Mouse (Mus musculus): Measurements from ENCODE around the gene Actr10.

The Actr10 gene

DNA sequence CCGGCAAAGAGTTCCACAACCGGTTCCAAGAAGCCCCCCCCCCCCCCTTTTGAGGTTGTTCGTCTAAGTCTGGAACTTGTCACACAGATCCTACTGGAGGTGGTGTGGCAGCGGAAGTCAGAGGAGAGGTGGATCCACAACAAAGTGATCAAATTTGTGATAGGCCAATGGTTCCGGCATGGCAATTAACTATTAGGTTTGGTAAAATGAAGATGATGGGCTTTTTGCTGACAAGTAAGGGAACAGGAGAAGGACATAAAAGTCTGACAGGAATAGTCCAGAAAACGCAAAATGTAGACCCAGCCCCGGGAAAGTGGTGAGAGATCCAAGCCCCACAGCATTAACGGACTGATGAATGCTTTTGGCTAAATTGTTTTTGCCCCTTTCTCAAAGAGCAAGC, 29.9 kb downstream of the Actr10 start:
- DNase-seq (ENCODE audit: low read depth, low spot score): no peak

DNA sequence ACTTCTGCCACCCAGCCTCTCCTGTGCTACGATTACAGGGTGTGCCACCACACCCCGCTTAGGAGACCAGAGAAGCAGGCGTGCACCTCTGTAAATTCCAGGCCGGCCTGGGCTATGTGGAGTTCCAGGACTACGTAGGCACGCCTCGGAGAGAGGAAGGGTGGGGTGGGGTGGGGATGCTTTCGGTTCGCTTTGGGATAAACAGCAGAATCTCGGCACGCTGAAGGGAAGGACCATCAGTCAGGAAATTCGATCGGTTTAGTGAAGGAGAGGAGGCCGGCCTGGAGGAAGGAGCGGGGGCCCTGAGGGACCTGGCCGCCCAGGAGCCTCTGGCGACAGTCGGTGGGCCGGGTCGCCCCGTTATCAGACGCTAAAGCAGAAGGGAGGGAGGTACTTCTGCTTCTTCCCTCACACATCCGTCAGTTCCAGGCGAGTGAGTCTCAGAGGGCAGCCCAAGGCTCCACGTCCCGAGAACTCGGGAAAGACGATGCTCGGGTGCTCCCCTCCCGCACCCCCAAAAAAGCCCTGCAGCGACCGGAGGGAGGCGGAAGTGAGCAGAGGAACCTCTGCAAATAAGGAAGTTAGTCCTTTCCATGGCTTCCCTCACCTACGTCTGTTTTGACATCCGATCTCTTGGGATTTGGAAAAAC, 30.6 kb downstream of the Actr10 start:
- peak; percentile 93 for DNase-seq (ENCODE audit: low read depth, low spot score)

- peak; percentile 94 for DNase-seq (ENCODE audit: low read depth, low spot score)
These were observed 31.2 kb downstream of the Actr10 start for GRCm38 (mm10) chr12:70968791-70969307.

DNA sequence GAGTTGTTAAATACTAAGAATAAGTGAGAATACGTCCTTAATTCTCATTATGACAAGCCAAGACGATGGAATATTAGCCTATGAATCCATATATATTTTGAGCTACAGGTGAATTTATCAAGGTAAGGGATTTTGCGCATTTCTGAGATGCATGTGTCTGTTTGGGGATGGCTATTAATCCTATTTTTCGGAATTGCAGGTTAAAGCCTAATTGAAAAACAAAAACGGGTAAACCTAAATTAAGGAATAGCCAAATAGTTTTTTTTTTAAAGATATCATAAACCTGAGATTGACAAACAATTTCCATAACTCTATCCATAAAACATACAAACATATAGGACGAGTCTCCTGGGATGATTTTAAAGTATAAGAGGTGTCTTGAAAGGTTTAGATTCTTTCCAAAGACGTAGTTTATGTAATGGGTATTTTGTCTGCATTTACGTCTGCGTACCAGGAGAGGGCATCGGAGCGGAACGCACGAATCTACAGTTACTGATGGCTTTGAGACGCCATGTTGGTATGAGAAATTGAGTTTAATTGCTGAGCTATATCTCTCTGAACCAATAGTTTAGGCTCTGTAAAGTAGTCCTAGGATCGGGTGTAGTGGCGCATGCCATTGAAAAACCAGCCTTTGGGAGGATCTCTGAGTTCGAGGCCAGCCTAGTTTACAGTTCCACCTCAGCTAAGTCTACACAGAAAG, 32.0 kb downstream of the Actr10 start:
- DNase-seq (ENCODE audit: low read depth, low spot score): peak; percentile 89

- DNase-seq (ENCODE audit: low read depth, low spot score): peak; percentile 27
These were observed 36.2 kb downstream of the Actr10 start for GRCm38 (mm10) chr12:70973831-70974230.

DNA sequence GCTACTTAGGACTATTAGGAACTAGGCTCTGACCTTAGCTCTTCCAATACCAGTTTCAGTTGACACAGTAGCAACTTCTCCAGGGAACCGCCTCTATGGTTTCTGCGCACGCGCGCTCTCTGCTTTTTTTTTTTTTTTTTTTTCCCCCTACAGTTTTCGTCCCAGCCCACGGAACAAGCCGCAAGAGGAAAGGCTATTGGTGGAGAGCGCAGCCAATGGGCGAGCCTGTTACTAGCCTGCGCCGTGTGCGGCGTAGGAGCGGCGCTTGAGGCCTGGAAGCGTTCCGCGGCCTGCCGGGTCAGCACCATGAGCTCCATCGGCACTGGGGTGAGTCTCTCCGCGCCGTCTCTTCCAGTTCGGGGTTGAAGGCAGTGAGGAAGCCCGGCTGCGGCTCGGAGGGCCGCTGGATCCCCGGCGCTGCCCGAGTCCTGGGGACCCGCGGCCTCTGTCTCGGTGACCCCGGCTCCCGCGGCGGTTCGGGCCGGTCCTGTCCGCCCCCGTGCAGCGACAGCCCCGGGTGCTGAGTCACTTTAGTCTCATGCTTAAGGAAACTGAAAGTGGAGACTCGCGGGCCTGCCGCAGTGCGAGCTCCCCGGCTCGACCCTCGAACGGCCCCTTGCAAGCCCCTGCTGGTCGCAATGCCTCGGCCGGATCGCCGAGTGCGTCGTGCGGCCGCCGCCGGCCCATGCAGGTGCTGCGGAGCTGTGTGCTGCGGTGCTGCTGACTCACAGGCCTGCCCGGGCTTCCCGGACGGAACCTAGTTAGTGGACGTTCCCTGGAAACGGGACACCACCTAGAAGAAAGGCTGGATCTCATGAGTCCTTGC, 37.0 kb downstream of the Actr10 start, which contains the start of gene Psma3:
Gene Psma3, plus strand, starts transcription at position 181 of the 826 bp plus-strand sequence.
- peak; percentile 98 for DNase-seq (ENCODE audit: low read depth, low spot score)

DNA sequence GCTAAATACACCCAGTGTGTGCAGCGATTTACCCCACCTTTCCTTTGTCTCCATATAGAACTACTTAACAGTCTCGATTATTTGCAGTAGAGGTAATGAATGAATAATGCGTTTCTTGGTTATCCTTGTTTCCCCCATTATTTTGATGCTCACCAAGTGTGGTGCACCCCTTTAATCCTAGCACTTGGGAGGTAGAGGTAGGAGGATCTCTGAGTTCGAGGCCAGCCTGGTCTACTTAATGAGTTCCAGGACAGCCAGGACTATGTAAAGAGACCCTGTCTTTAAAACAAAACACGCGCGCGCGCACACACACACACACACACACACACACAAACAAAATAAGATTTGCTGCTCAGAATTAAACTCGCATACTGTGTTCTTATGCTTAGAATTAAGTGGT, 37.7 kb downstream of the Actr10 start:
- peak; percentile 19 for DNase-seq (ENCODE audit: low read depth, low spot score)

DNA sequence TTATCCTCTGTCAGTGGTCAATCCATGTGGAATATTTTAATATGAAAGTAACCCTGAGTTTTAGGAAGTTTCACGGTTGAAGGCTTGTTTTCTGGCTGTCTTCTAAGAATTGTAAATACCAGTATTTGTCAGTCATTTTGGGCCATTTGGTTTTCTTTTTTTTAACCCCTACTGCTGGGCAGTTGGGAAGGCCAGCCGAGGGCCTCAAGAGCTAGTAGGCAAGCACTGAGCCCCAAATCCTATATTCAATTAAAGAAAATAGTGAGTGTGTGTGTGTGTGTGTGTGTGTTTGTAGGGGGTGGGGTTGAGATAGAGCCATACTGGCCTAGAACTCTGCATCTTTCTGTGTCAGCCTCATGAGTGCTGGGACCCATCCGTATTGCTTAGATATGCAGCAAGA, 38.2 kb downstream of the Actr10 start:
- DNase-seq (ENCODE audit: low read depth, low spot score): no peak

DNA sequence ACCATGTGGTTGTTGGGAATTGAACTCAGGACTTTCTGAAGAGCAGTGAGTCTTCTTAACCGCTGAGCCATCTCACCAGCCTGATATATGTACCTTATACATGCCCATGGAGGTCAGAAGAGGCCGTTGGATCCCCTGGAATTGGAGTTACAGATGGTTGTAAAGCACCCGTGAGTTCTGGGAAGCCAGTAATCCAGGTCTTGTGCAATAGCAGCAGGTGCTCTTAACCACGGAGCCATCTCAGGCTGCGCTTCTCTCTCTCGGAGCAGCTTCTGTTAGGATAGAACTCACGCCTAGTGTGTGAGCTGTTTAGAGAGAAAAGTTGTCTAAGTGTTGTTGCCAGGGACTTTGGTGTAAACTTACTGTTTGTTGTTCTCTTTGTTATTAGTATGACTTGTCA, 40.7 kb downstream of the Actr10 start:
- DNase-seq (ENCODE audit: low read depth, low spot score): no peak

- DNase-seq (ENCODE audit: low read depth, low spot score): no peak
These were observed 47.3 kb downstream of the Actr10 start for GRCm38 (mm10) chr12:70984855-70985550.

GRCm38 (mm10) chr12:70997225-70997624, 59.6 kb downstream of the Actr10 start:
- no peak for DNase-seq (ENCODE audit: low read depth, low spot score)

DNA sequence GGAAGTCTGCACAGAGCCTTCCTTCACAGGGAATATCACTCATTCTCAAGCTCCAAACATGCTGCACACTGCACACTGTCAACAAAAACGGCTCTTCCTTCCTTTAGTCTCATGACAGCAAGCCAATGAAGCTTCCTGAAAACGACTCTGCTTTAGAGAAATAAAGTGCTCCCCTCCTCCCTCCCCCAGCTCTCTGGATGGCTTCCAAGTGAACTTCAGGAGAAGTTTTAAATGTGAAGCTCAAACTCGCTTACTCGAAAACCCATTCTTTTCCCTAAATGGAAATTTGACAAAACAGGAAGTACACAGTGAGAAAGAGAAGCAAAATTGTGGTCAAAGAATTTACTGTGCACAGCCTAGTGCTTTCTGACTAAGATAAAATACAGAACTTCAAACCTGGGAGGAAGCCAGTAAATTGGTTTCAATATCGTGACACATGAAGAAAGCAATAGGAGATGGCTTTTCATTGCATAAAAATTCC, 61.8 kb downstream of the Actr10 start:
- DNase-seq (ENCODE audit: low read depth, low spot score): peak; percentile 79

DNA sequence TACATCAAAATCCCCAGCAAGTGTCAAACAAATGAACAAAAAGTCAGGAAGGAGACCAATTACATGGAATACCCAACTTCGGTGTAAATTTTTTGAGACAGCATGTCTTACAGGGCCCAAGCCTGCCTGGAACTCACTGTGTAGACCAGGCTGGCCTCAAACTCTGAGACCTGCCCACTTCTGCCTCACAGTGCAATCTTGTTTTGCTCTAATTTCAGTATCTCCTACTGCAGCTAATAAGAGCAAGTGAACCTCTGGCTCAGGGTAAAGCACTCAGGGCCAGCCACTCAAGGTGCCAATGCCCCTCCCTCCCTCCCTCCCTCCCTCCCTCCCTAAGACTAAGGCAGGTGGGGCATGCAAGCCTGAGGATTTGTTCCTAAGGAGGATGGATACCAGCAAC, 62.7 kb downstream of the Actr10 start:
- DNase-seq (ENCODE audit: low read depth, low spot score): no peak

DNA sequence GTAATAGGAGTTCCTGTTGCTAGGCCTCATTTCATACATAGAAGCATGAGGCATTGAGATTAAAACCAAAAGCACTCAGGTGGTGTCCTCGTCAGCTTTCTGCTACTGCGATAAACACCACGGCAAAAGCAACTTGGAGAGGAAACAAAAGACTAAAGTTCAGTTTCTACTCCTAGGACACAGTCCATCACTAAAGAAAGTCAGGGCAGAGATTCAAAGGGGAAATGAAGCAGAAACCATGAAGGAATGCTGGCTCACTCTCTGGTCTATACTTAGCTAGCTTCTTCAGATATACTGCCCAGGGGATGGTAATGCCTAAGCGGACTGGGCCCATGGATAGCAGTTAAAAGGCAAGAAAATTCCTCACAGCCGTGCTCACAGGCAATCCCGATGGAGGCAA, 63.8 kb downstream of the Actr10 start:
- DNase-seq (ENCODE audit: low read depth, low spot score): no peak

- DNase-seq (ENCODE audit: low read depth, low spot score): no peak
These were observed 66.2 kb downstream of the Actr10 start for GRCm38 (mm10) chr12:71003760-71004426.

- DNase-seq (ENCODE audit: low read depth, low spot score): no peak
These were observed 68.5 kb downstream of the Actr10 start for GRCm38 (mm10) chr12:71006141-71006540.

GRCm38 (mm10) chr12:71006901-71007300, 69.2 kb downstream of the Actr10 start:
- DNase-seq (ENCODE audit: low read depth, low spot score): peak; percentile 68

DNA sequence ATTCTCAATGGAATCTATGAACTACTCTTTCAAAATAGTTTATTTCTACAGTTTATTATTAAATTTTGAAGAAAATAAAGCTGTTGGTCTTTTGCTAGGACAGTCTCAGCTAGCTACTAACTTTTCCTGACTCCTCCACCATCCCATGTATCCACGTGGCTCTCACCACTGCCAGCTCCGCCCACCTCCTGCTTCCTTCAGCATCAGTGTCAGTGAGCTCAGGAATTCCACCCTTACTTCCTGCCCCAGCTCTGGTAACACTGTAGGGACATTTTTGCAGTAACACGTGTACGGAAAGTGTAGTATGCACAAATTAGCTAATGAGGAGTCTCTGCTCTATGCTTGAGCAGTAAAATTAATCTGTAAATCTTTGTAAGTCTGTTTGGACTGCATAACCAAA, 72.1 kb downstream of the Actr10 start:
- DNase-seq (ENCODE audit: low read depth, low spot score): no peak
